Mouse (Mus musculus): ENCODE data around the gene Aipl1. TPM values are rescaled to one million over a fixed set of nuclear protein-coding genes. Genes with fewer than 3 reads are reported as not detected.

Gene Aipl1
- 0.12 and 0.19 TPM in 2 replicates for polyA plus RNA-seq (2012; rRNA removed)

GRCm38 (mm10) chr11:72037409-72037808, at the start of gene Aipl1:
Gene Aipl1, minus strand, starts transcription at chr11:72037509.
- 67% methylated on average over 4 of the region's 4 CpGs for WGBS
- H3K4me1 ChIP-seq (ENCODE audit: control insufficient read depth, insufficient read depth, insufficient read length): peaks cover 2% of the 10 kb centered on the region; the same call in 1 of the 2 replicates
- no peak for DNase-seq (ENCODE audit: low read depth in 1 of 2, low spot score in 2 of 2)
- TF ChIP-seq CTCF (IDR thresholded peaks at IDR 0.05; ENCODE audit: extremely low read depth, insufficient read depth, insufficient read length, insufficient replicate concordance): no peak
- TF ChIP-seq POLR2A (IDR thresholded peaks at IDR 0.05; ENCODE audit: low read depth, low read length): no peak
- H3K4me3 ChIP-seq (ENCODE audit: extremely low read depth, insufficient read depth, insufficient read length): no peak within 1 kb of the TSS
- no peaks in the 10 kb centered on the region for H3K36me3 ChIP-seq (ENCODE audit: control insufficient read depth, insufficient read depth, low read length)
- H3K27me3 ChIP-seq (ENCODE audit: control insufficient read depth, insufficient read depth, low read length): no peaks in the 10 kb centered on the region
- H3K27ac ChIP-seq (ENCODE audit: insufficient read depth, low read length): no peak within 1 kb of the TSS

GRCm38 (mm10) chr11:72086251-72087046, 49.1 kb upstream of the Aipl1 start:
- H3K4me1 ChIP-seq (ENCODE audit: control insufficient read depth, insufficient read depth, insufficient read length): no peaks in the 10 kb centered on the region; the same call in 1 of the 2 replicates
- 20% methylated on average over 11 of the region's 11 CpGs for WGBS
- TF ChIP-seq CTCF (IDR thresholded peaks at IDR 0.05; ENCODE audit: extremely low read depth, insufficient read depth, insufficient read length, insufficient replicate concordance): no peak
- H3K27ac ChIP-seq (ENCODE audit: insufficient read depth, low read length): no peak overlapping the region
- H3K27me3 ChIP-seq (ENCODE audit: control insufficient read depth, insufficient read depth, low read length): no peaks in the 10 kb centered on the region
- H3K4me3 ChIP-seq (ENCODE audit: extremely low read depth, insufficient read depth, insufficient read length): no peak overlapping the region
- no peaks in the 10 kb centered on the region for H3K36me3 ChIP-seq (ENCODE audit: control insufficient read depth, insufficient read depth, low read length)
- DNase-seq (ENCODE audit: low read depth in 1 of 2, low spot score in 2 of 2): no peak

- no peaks in the 10 kb centered on the region; the same call in 1 of the 2 replicates for H3K4me1 ChIP-seq (ENCODE audit: control insufficient read depth, insufficient read depth, insufficient read length)
- no peak for TF ChIP-seq CTCF (IDR thresholded peaks at IDR 0.05; ENCODE audit: extremely low read depth, insufficient read depth, insufficient read length, insufficient replicate concordance)
- TF ChIP-seq POLR2A (IDR thresholded peaks at IDR 0.05; ENCODE audit: low read depth, low read length): no peak
- no peaks in the 10 kb centered on the region for H3K27me3 ChIP-seq (ENCODE audit: control insufficient read depth, insufficient read depth, low read length)
- no peaks in the 10 kb centered on the region for H3K36me3 ChIP-seq (ENCODE audit: control insufficient read depth, insufficient read depth, low read length)
- no peak for DNase-seq (ENCODE audit: low read depth in 1 of 2, low spot score in 2 of 2)
- H3K27ac ChIP-seq (ENCODE audit: insufficient read depth, low read length): no peak overlapping the region
- no peak overlapping the region for H3K4me3 ChIP-seq (ENCODE audit: extremely low read depth, insufficient read depth, insufficient read length)
- WGBS: 96% methylated on average over 15 of the region's 15 CpGs
Observed at GRCm38 (mm10) chr11:72084337-72084736, 47.0 kb upstream of the Aipl1 start.

- no peak for TF ChIP-seq CTCF (IDR thresholded peaks at IDR 0.05; ENCODE audit: extremely low read depth, insufficient read depth, insufficient read length, insufficient replicate concordance)
- TF ChIP-seq POLR2A (IDR thresholded peaks at IDR 0.05; ENCODE audit: low read depth, low read length): no peak
- 89% methylated on average over 4 of the region's 4 CpGs for WGBS
- no peak overlapping the region for H3K27ac ChIP-seq (ENCODE audit: insufficient read depth, low read length)
- no peaks in the 10 kb centered on the region for H3K36me3 ChIP-seq (ENCODE audit: control insufficient read depth, insufficient read depth, low read length)
- H3K27me3 ChIP-seq (ENCODE audit: control insufficient read depth, insufficient read depth, low read length): no peaks in the 10 kb centered on the region
- H3K4me1 ChIP-seq (ENCODE audit: control insufficient read depth, insufficient read depth, insufficient read length): no peaks in the 10 kb centered on the region; the same call in 1 of the 2 replicates
- no peak overlapping the region for H3K4me3 ChIP-seq (ENCODE audit: extremely low read depth, insufficient read depth, insufficient read length)
- DNase-seq (ENCODE audit: low read depth in 1 of 2, low spot score in 2 of 2): no peak
Observed at GRCm38 (mm10) chr11:72082601-72083000, 45.3 kb upstream of the Aipl1 start.

- H3K36me3 ChIP-seq (ENCODE audit: control insufficient read depth, insufficient read depth, low read length): no peaks in the 10 kb centered on the region
- no peak overlapping the region for H3K27ac ChIP-seq (ENCODE audit: insufficient read depth, low read length)
- 90% methylated on average over 6 of the region's 6 CpGs for WGBS
- DNase-seq (ENCODE audit: low read depth in 1 of 2, low spot score in 2 of 2): no peak
- TF ChIP-seq POLR2A (IDR thresholded peaks at IDR 0.05; ENCODE audit: low read depth, low read length) (no peak), CTCF (IDR thresholded peaks at IDR 0.05; ENCODE audit: extremely low read depth, insufficient read depth, insufficient read length, insufficient replicate concordance) (no peak)
- no peaks in the 10 kb centered on the region for H3K4me1 ChIP-seq (ENCODE audit: control insufficient read depth, insufficient read depth, insufficient read length)
- H3K27me3 ChIP-seq (ENCODE audit: control insufficient read depth, insufficient read depth, low read length): no peaks in the 10 kb centered on the region
- no peak overlapping the region for H3K4me3 ChIP-seq (ENCODE audit: extremely low read depth, insufficient read depth, insufficient read length)
Observed at GRCm38 (mm10) chr11:72080461-72080860, 43.2 kb upstream of the Aipl1 start.

- 73% methylated on average over 4 of the region's 4 CpGs for WGBS
- DNase-seq (ENCODE audit: low read depth in 1 of 2, low spot score in 2 of 2): no peak
- no peak for TF ChIP-seq POLR2A (IDR thresholded peaks at IDR 0.05; ENCODE audit: low read depth, low read length)
- no peak for TF ChIP-seq CTCF (IDR thresholded peaks at IDR 0.05; ENCODE audit: extremely low read depth, insufficient read depth, insufficient read length, insufficient replicate concordance)
- no peaks in the 10 kb centered on the region for H3K27me3 ChIP-seq (ENCODE audit: control insufficient read depth, insufficient read depth, low read length)
- no peak overlapping the region for H3K27ac ChIP-seq (ENCODE audit: insufficient read depth, low read length)
- no peaks in the 10 kb centered on the region for H3K4me1 ChIP-seq (ENCODE audit: control insufficient read depth, insufficient read depth, insufficient read length)
- H3K36me3 ChIP-seq (ENCODE audit: control insufficient read depth, insufficient read depth, low read length): no peaks in the 10 kb centered on the region
- H3K4me3 ChIP-seq (ENCODE audit: extremely low read depth, insufficient read depth, insufficient read length): no peak overlapping the region
Observed at GRCm38 (mm10) chr11:72078647-72079046, 41.3 kb upstream of the Aipl1 start.

GRCm38 (mm10) chr11:72078056-72078455, 40.7 kb upstream of the Aipl1 start:
- WGBS: 58% methylated on average over 3 of the region's 3 CpGs
- Histone ChIP-seq H3K4me1 (ENCODE audit: control insufficient read depth, insufficient read depth, insufficient read length) (no peaks in the 10 kb centered on the region), H3K36me3 (ENCODE audit: control insufficient read depth, insufficient read depth, low read length) (no peaks in the 10 kb centered on the region), H3K4me3 (ENCODE audit: extremely low read depth, insufficient read depth, insufficient read length) (no peak overlapping the region), H3K27me3 (ENCODE audit: control insufficient read depth, insufficient read depth, low read length) (no peaks in the 10 kb centered on the region), H3K27ac (ENCODE audit: insufficient read depth, low read length) (no peak overlapping the region)
- no peak for TF ChIP-seq POLR2A (IDR thresholded peaks at IDR 0.05; ENCODE audit: low read depth, low read length)
- no peak for TF ChIP-seq CTCF (IDR thresholded peaks at IDR 0.05; ENCODE audit: extremely low read depth, insufficient read depth, insufficient read length, insufficient replicate concordance)
- DNase-seq (ENCODE audit: low read depth in 1 of 2, low spot score in 2 of 2): no peak
